Mouse (Mus musculus) heart, adult 8-10 months (tissue): ENCODE measurements around the gene Sfr1. TPM values are rescaled to one million over a fixed set of nuclear protein-coding genes. Genes with fewer than 3 reads are reported as not detected.

ENCODE experiments used
- DNase-seq: peaks from one replicate; pipeline ENCODE4 v3.0.0; 2022; ENCODE audit warnings: low spot score
- total RNA-seq, 4 experiments: library from RNA; stranded (reverse); gene quantifications; 2 replicates each; pipeline ENCODE4 v1.2.4; 2022

Gene Sfr1
- 10 to 100 TPM; 66.5 to 80.7 (median 72.1) TPM for total RNA-seq

DNA sequence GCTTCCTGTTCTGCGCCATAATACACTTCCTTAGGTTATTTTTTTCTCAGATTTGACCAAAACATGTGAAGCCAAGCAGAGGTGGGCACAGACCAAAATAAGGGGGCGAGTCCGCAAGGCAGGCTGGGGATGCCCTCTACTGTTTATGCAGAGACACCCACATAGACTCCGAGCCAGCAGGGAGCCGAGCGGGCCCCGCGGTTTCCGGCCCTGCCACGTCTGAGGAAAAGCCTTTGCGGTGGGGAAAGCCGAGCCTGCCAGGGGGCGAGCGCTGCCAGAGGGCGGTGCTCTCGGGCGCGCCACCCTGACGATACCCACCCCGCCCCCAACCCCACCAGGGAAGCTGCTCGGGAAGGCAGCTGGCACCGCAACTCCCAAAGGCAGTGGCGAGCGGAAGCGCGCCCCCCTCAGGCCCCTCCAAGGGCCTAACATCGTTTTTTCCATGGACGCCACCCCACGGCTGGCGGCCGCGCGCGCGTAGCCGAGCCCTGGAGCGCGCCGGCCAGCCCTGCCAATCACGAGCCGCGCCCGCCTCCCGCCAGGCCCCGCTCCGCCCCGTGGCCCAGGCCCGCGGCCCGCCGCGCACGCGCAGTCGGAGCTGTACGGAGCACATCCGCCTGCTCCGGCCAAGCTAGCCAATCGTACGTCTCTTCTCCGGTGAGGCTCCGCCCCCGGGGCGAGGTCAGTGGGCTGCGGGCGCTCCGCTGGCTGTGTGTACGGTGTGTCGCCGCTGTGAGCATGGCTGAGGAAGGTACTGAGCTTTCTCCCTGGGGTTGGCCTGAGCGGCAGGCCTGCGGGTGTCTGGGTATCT, at the start of gene Sfr1:
Sfr1 (plus strand) TSS at position 612 of the 811 bp plus-strand sequence.
- peak; percentile 97 for DNase-seq

DNA sequence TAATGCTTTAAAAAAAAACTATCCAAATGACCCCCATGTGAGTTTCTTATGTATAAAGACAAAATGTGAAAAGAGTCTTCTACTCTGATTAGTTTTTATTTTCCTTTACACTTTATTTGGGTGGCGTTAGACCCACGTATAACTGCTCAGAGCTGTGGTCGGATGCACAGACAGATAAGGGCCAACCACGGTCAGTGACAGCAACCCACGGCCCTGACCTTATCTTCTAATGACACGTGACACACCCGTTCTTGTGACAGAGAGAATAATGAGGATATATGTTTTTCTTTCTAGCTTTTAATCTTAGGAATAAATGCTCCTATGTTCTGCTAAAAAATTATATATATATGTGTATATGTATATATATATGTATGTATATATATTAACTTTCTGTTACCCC, 41.9 kb upstream of the Sfr1 start:
- DNase-seq: no peak

DNA sequence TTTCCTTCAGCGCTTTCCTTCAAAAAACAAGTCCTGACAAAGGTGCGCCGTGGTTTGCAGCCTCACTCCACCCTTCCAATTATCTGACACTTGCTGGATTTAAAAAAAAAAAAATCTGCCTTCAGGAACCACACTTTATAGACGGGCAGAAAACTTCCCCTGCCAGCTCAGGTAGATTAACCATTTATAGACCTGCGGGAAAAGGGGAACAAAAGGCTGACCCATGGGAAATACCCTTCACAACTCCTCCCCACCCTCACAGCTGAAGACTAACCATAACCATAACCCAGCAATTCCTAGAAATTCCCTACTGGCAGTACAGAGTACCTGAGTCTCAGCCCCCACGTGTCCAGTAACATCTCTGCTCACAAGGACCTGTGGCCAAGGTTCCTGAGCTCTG, 39.5 kb upstream of the Sfr1 start, which contains the start of gene Col17a1:
Col17a1 (minus strand) TSS at position 101 of the 400 bp plus-strand sequence.
- DNase-seq: no peak

DNA sequence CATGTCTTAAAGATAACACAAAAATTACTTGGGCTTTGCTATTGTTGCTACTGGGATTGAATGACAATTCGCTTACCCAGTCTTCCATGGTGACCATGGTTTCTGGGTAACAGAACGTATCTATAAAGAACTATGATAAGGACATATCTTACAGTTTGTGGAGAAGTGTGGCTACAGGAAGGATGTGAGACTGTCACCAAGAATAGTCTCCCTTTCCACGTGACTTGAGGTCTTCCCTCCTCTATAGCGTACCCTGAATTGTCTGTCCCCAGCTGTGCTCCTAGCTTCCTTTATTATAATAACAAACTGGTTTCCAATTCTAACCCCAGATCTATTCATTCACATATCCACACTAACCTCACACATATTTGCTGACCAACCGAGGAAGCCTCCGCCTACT, 35.8 kb upstream of the Sfr1 start:
- no peak for DNase-seq

DNA sequence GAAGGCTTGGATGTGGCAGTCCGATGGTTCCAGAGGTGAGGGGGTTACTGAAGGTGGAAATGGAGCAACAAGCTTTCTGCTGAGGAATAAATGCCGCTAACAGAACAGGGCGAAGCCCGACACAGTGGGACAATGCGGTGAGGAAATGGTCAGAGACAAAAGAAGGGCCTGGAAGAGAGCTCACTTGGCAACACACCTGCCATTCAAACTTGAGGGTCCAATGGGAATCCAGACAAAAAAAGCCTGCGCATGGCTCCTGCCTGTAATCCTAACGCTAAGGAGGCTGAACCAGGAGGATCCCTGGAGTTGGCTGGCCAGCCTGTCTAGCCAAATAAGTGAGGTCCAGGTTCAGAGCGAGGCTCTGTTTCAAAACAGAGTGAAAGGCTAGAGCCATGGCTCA, 35.1 kb upstream of the Sfr1 start:
- DNase-seq: no peak

DNA sequence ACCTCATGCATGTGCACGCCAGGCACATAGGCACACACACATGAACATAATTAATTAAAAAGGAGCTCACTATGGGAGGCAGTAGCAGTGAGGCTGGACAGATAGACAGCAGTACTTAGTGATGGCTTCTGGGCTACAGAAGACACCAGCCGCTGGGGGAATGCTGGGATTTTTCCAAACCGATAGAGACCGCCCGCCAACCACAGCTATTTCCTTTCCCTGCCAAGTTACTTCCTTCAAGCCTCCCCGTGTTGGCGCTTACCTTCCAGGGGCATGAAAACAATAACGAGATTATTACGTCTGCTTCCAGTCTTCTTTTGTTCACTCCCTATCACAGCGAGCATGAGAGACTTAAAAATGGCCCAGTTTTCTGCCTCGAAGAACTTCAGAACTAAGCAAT, 34.4 kb upstream of the Sfr1 start:
- no peak for DNase-seq

DNA sequence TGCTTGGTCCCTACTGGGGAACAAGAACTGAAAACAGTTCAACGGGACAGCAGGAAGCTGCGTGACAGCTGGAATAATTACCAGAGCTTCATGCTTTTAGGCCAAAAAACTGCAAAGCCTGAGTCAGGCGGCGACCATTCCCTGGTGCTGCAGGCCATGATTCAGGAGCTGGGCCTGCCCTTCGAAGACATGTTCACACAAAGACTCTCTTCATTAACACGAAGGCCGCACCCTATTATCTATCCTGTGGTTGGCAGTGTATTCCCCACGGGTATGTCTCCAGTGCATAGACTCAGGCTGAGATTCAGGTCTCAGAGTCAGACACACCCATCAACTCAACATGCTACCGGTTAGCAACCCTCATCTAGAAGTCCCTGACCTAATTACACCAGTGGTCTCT, 33.2 kb upstream of the Sfr1 start:
- no peak for DNase-seq

DNA sequence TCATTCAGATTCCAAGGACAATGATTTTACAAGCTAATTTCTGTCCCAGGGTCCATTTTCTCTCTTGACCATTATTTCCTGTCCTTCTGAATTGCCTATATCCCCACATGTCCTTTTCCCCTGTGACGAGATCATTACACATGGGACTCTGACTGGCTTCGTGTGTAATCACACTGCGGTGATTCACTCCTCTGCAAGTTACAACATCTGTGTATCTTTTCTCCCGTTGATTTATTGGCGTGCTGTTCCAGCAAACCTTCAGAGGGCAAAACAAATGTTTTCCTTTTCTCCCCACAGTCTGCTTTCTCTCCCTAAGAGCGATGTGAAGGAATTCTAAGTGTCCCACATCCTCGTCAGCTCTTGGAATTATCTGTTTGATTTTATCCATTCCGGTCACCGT, 31.7 kb upstream of the Sfr1 start:
- peak; percentile 9 for DNase-seq

DNA sequence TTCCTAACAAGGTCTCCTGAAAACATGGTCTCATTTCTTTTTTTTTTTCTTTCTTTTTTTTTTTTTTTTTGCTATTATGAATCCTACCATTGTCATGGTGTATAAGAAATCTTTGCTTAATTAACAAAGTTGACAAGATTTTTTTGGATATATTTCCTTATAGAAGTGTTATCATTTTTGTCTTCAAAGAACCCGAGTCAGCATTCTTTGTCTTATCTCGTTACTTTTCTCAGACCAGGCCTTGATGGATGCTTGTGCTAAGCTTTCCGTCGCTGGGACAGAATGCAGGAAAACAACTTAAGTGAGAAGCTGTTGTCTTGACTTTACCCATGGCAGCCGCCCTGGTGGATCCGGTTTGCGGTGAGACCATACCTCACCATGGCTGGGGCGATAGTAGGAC, 31.0 kb upstream of the Sfr1 start:
- no peak for DNase-seq

DNA sequence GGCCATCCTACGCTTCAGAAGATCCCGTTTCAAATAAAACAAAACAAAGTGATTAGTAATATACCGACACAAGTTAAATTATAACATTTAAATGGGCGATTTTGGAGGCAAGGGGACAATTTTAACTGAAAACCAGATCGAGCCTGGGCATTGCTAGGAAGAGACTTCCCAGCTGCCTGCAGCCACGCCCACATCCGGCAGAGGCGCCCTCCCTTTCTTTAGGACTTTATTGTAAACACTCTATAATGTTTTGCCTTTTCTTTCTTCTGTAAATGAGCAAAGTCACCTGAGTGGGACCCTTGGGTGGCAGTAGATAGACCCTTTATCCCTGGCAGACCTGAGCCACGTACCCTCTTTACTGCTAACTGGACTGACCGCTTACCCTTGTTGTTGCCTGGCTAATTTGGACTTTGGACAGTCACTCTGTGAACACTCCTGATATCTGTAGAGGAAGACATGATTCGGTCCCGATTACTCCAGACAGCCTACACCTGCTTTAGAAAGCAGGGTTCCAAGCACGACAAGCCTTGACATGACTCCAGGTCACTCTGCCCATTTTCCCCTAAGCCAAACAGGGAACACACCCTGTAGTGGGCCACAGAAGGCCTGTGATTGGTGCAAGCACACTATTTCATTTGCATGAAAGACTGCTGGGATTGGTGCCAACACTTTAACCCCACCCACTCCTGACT, 26.3 kb upstream of the Sfr1 start:
- no peak for DNase-seq

DNA sequence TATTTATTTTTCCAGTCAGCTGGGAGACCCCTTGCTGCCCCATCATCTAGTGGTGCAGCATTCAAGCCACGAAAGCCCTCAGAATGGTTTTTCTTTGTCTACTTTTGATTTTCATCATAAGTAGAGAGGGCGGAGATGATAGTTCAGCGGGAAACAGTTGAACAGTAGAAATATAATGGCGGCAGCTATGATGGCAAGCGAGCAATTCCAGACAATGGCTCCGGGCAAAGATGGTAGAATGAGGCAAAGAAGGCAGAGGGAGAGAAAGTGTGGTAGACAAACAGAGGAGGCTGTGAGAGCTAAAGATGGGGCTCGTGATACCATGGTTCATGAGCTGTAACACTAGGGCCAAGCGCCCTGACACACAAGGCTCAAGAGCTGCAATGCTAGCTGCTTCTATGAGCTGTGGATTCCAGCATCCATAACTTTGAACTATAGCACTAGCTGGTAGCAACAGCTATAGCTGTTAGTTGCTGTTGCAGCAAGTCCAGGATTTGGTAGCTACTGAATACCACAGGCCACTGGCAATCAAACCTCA, 25.6 kb upstream of the Sfr1 start:
- no peak for DNase-seq

DNA sequence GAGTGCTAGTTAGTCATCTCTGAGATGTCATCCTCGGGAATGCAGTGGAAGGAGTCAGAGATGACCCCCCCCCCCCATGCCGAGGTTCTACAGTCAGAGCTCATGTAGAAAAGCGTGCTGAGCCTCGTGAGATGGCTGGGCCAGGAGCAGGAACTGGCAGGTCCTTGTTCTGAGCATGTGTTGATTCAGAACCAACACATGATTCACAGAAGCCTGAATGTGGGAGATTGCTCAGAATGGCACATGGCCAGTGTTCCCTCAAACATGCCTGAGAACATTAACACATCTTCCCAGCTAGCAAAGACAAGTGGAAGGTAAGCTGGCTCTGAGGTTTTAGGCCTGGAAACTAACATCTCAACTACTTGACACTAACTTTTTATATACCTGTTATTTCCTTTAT, 21.1 kb upstream of the Sfr1 start:
- DNase-seq: no peak

DNA sequence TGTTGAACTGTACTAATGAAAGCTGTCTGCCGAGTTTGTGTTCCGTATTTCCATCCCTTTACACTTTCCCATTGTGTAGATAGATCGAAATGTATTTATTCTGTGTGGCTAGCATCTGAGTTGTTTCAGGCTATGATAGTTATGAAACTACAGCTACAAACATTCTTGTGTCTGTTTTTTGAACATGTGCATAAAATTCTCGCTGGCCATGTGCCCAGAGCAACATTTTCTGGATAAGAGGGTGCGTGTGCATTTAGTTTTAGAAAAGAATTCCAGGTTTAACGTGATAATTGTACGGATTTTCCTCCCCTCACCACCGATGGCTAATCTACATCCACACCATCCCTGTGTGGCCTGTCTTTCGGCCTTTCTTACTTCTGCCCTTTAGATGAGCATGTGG, 18.0 kb upstream of the Sfr1 start:
- DNase-seq: no peak

DNA sequence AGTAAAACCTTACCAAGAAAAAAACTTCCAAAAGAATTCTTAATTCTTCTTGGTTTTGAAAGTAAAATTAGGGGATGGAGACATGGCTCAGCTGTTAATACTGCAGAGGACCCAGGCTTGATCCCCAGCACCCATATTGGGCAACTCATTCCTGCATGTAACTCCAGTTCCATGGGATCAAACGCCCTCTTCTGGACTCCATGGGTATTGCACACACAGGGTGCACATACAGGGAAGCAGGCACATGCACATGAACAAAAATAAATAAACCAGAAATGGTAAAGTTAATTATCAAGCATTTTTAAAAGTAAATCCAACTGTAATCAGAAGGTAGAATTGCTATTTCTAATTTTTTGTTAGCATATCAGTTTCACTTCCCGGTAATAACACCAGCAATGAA, 15.3 kb upstream of the Sfr1 start:
- no peak for DNase-seq

DNA sequence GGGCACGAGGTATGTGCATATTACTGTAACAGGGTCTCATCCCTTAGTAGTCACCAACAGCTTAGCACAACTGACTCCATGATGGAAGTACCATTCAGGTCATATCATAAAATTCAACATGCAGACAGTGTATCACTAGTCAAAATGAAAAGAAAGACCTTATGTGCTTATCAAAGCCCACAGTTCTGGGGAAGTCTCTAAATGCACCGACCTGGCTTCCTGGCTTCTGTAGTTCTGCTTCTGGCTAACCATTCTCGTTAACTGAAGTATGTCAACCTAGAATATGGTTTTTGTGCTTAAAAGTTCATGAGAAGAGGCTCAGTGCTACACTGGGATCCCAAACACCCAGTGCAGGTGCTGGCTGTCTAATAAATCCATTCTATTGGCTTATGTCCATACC, 12.3 kb upstream of the Sfr1 start:
- no peak for DNase-seq

DNA sequence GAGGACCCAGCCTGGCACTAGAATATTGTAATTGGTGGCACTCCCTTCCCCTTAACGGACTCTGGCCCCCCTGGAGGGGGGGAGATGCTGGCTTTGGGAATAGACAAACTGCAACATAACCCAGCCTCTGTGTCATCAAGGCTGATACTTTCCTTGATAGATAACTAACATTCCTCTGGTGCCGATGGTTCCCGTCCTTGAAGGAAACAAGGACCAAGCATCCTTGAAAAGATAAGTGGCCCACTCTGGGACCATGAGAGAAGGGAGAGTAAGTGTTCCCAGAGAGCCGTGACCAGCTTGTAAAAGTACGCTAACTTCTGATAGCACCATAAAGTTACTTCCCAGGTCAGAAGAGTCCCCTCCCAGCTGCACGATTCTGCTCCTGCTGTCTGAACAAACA, 9.0 kb upstream of the Sfr1 start:
- no peak for DNase-seq

DNA sequence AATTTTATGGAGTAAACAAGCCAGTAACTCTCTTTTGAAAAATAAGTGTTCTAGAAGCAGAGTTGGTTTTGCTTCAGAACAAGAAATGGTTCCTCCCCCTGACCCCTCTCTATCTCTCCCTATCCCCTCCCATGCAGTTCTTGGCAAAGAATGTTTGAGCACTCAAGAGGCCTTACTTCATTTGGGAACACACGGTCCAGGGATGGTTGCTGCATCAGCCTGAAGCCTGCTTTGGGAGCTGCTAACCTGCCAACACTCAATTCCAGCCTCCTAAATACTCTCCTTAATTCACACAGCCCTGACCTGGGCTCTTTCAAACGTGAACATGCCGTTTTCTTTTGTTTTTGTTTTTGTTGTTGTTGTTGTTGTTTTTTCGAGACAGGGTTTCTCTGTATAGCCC, 6.6 kb upstream of the Sfr1 start:
- no peak for DNase-seq

DNA sequence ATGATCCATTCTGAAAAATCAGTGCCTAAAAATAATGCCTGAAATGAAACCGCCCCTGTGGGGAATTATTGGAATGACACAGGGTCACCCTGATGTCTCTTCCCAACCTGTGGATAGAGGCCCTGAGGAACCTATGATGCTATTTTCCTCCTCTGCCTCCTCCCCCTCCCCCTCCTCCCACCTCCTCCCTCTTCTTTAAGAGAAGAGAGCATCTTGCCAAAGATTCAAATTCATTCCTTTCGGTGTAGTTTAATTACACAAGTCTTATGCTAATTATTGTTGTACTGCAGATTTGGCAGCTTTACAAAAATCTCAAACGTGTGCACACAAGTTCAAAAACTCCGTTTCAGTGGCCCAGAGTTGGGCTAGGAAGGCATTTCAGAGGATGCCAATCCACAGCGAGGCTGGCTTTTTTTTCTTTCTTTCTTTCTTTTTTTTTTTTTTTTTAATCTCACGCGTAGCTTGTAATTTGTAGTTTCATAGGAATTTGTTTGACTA, 5.8 kb upstream of the Sfr1 start:
- DNase-seq: no peak

DNA sequence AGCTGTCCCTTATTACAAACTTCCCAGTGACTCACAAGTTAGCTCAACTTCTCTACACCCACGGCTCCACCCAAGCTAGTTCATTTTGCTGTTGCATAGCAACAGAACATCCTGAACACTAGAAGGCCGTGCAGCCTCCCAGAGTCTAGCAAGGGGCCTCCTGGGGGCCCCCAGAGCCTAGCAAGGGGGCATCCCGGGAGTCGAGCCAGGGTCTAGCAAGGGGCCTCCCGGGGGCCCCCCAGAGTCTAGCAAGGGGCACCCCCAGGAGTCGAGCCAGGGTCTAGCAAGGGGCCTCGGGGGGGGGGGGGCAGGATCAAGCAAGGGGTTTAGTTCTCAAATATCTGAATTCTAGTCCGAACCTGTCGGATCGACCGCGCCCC, 801 bp upstream of the Sfr1 start:
- DNase-seq: peak; percentile 82

DNA sequence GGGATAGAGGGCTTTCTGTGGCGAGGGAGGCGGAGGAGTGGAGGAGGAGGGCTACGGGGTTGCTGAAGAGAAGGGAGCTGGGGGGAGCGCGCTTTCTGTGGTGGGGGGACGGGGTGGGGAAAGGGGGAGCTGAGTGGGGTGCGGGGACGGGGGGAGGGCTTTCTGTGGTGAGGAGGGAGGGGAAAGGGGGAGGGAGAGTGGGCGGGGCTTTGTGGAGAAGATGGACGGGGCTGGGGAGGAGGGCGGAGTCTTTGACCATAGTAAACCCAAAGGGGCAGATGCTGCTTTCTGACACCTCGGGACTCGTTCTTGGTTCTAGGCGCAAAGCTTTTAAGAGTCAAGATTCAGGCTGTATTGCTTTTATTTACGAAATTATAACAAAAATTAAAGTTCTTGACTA, 449 bp downstream of the Sfr1 start:
- peak; percentile 44 for DNase-seq

DNA sequence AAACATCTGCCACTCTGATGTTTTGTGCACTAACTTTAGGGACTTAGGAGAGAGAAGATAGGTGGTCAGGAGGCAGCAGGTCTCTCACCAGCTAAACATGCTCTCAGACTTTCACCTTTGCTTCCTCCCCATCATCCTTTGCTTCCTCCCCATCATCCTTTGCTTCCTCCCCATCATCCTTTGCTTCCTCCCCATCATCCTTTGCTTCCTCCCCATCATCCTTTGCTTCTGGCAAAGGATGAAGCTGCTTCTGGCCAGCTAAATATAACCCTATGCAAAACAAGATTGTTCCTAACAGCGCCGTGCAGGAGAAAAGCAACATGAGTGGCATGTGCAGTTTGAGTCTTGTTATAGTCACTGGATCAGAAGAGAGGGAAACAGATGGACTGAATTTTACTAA, 15.6 kb downstream of the Sfr1 start:
- no peak for DNase-seq

DNA sequence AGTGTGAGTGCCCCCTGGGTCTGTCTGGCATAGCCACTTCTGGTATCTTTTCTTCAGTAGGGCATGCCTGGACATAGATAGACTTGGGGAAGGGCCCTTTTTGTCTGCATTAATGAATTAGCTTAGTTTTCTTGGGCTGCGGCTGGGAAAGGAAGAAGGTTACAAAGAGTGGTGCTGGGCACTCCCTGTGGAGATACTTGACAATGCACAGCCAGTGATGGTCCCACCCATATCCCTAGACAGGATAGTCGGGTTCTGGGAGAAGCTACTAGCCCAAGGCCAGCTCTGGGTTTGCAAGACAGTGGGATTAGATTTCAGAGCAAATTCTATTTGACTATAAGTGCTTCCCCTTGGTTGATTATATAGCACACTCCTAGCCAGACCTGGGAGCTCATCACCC, 17.5 kb downstream of the Sfr1 start:
- no peak for DNase-seq

DNA sequence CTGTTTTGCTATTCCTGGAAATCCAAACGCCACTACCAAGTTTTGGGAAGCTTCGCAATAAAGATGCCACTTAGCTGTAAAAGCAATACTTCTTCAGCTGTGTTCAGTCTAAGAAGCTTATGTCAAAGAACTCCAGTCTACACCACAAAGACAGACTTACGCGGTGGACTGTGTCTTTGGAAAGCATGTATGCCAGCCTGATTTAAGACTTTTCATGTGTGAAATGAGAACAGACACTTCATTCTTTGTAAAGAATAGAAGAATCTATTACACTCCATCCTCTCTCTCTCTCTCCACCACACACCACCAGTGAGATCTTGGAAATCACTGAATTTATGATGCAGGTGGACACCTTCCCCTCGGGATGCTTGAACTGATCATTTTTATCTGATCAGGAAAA, 18.9 kb downstream of the Sfr1 start:
- DNase-seq: no peak
